8 mouse cellular contexts compared by ENCODE assay signal in the genomic region with DNA sequence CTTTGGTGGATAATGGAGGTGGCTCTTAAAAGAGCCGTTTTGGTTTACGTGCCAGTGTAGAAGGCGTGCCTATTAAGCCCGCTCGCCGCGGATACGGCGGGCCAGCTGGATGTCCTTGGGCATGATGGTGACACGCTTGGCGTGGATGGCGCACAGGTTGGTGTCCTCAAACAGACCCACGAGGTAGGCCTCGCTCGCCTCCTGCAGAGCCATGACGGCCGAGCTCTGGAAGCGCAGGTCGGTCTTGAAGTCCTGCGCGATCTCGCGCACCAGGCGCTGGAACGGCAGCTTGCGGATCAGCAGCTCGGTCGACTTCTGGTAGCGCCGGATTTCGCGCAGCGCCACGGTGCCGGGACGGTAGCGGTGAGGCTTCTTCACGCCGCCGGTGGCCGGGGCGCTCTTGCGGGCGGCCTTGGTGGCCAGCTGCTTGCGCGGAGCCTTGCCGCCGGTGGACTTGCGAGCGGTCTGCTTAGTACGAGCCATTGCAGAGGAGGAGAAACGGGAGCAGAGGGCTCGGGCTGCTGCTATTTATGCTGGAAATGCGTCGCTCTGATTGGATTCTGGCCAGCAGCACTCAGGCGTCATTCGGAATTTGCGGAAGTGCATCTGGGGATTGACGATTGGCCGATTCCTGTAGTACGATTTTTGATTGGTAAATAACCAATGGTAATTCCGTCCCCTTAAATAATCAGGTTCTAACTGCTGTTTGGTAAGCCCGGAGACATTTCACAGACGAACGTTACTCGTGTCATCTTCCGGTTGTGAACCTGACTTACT. TPM values are rescaled to one million over a fixed set of nuclear protein-coding genes. Genes with fewer than 3 reads are reported as not detected.
DNase-seq lines count a peak whose midpoint lies in the region; ATAC-seq and TF ChIP-seq lines count a peak whose summit lies in the region.
"Not testable (repeated sequence)": the region's sequence is repeated elsewhere in the genome, so short reads cannot be mapped to it uniquely, and the experiment has no call there.

Gene Hist1h3e, minus strand, starts transcription at position 487 of the 777 bp plus-strand sequence.

- H3K27ac ChIP-seq in cortical plate, adult 2 months (ENCODE audit: insufficient read depth, low read length) = peak within 1 kb of the TSS; percentile 85

- H3K4me1 ChIP-seq in cortical plate, adult 2 months (ENCODE audit: control insufficient read depth, insufficient read depth, low read length) = not testable (repeated sequence)
- H3K4me1 ChIP-seq in megakaryocyte, embryonic 14.5 days = peaks cover 26% of the 10 kb centered on the region

- H3K4me3 ChIP-seq in cortical plate, adult 2 months (ENCODE audit: insufficient read depth, low read length) = peak within 1 kb of the TSS; percentile 7
- peak within 1 kb of the TSS; percentile 91 for H3K4me3 ChIP-seq in megakaryocyte, embryonic 14.5 days (replicated peaks)

- not testable (repeated sequence) for H3K27me3 ChIP-seq in megakaryocyte, embryonic 14.5 days (replicated peaks)

- TF ChIP-seq POLR2A in cortical plate, adult 2 months (IDR thresholded peaks at IDR 0.05; ENCODE audit: extremely low read depth, insufficient read depth, low read length) = peak; percentile 99

- peak; percentile 97 for ATAC-seq in activated CD4-positive, CD25-positive, alpha-beta regulatory T cell, adult 4 months

- not testable (repeated sequence) for H3K9me3 ChIP-seq in megakaryocyte, embryonic 14.5 days

- DNase-seq in gastrocnemius, adult 8-10 months (ENCODE audit: low spot score in 2 of 2) = peak; percentile 84 to 88
- DNase-seq in hindlimb bud, embryonic 11.5 days (ENCODE audit: extremely low spot score, low read depth, low spot score) = peak; percentile 98
- DNase-seq in left cerebral cortex, adult 8-10 months (ENCODE audit: low spot score in 2 of 2) = peak; percentile 91 to 94
- peak; percentile 97 to 98 for DNase-seq in right cerebral cortex, postnatal 10 days (ENCODE audit: low spot score in 2 of 2)
- peak; percentile 83 for DNase-seq in urinary bladder, postnatal 25 days (ENCODE audit: low spot score)

- H3K36me3 ChIP-seq in megakaryocyte, embryonic 14.5 days (replicated peaks; ENCODE audit: low read length) = not testable (repeated sequence)

- TF ChIP-seq CTCF in cortical plate, adult 2 months (IDR thresholded peaks at IDR 0.05; ENCODE audit: extremely low read depth, insufficient read depth, low read length) = not testable (repeated sequence)

RNA-seq across cellular contexts. Expression of gene Hist1h3e, which starts in this region (rescaled TPM):
- 1 to 10 TPM in 1 of 2 experiments, under 1 TPM in 1; 0.86 to 1.6 TPM for polyA plus RNA-seq in activated CD4-positive, CD25-positive, alpha-beta regulatory T cell, adult 4 months (2017; shearing (Covaris generic))
- polyA plus RNA-seq in cortical plate, adult 2 months (2012; rRNA removed) = 1.2 and 2.9 TPM in 2 replicates
- 10 to 100 TPM; 14.8 to 21.5 (median 18.9) TPM for total RNA-seq in gastrocnemius, adult 8-10 months (2022)
- 10 to 100 TPM; 43.6 to 61.8 (median 54.4) TPM for total RNA-seq in left cerebral cortex, adult 8-10 months (2022)
- 17.9 and 26.5 TPM in 2 replicates for polyA plus RNA-seq in megakaryocyte, embryonic 14.5 days (2012; ENCODE audit: insufficient read depth, low replicate concordance)

Comparison
In these comparisons a context has a peak if more than half of its experiments do, and no peak if none do; other contexts are left out.
1. Peak in every context shown above with its lines: DNase-seq, ATAC-seq, H3K4me3 ChIP-seq and H3K27ac ChIP-seq.